Mouse (Mus musculus) naive thymus-derived CD4-positive, alpha-beta T cell, adult 5 months (primary cell): Measurements from ENCODE around the gene Olfr456. TPM values are rescaled to one million over a fixed set of nuclear protein-coding genes. Genes with fewer than 3 reads are reported as not detected.

Source experiments
- polyA plus RNA-seq: library from polyadenylated mRNA; unstranded; fragments of 100-300 nt; shearing (Covaris generic); gene quantifications from one replicate; pipeline ENCODE4 v1.2.1, GENCODE M21; 2017

Gene Olfr456
- not detected for polyA plus RNA-seq

GRCm38 (mm10) chr6:42487114-42487513 is at the start of gene Olfr456:
Gene Olfr456 (minus strand): TSS chr6:42487214.

GRCm38 (mm10) chr6:42476235-42476634 is 10.8 kb downstream of the Olfr456 start, which contains the start of gene Olfr457:
Gene Olfr457 (minus strand): TSS chr6:42476335.

GRCm38 (mm10) chr6:42465096-42465495 is 21.9 kb downstream of the Olfr456 start, which contains the start of gene Olfr458:
Gene Olfr458 (minus strand): TSS chr6:42465196.

Other genes with a start within 250 kb of the Olfr456 start
- gene Gstk1, start 241.3 kb downstream of the Olfr456 start, polyA plus RNA-seq, result 11.6 TPM
- not detected for gene Tmem139, start 225.2 kb downstream of the Olfr456 start, polyA plus RNA-seq
- 75.7 TPM for gene Casp2, start 222.2 kb downstream of the Olfr456 start, polyA plus RNA-seq
- gene Clcn1, start 200.5 kb downstream of the Olfr456 start, polyA plus RNA-seq, result not detected
- not detected for gene Fam131b, start 162.6 kb downstream of the Olfr456 start, polyA plus RNA-seq
- 113 TPM for gene Zyx, start 137.6 kb downstream of the Olfr456 start, polyA plus RNA-seq
- 0.19 TPM for gene Epha1, start 113.9 kb downstream of the Olfr456 start, polyA plus RNA-seq
- gene Tas2r143, start 87.0 kb downstream of the Olfr456 start, polyA plus RNA-seq, result not detected
- not detected for gene Tas2r135, start 81.8 kb downstream of the Olfr456 start, polyA plus RNA-seq
- not detected for gene Tas2r126, start 52.7 kb downstream of the Olfr456 start, polyA plus RNA-seq
- gene Olfr458, start 22.0 kb downstream of the Olfr456 start, polyA plus RNA-seq, result not detected
- 0.42 TPM for gene Olfr457, start 10.9 kb downstream of the Olfr456 start, polyA plus RNA-seq
- gene Olfr455, start 60.4 kb upstream of the Olfr456 start, polyA plus RNA-seq, result not detected
- not detected for gene Tcaf3, start 110.5 kb upstream of the Olfr456 start, polyA plus RNA-seq
- gene Tcaf2, start 158.0 kb upstream of the Olfr456 start, polyA plus RNA-seq, result not detected
- not detected for gene Tcaf1, start 222.9 kb upstream of the Olfr456 start, polyA plus RNA-seq